Mouse (Mus musculus): Measurements from ENCODE around the gene Mnd1.

The Mnd1 gene

DNA sequence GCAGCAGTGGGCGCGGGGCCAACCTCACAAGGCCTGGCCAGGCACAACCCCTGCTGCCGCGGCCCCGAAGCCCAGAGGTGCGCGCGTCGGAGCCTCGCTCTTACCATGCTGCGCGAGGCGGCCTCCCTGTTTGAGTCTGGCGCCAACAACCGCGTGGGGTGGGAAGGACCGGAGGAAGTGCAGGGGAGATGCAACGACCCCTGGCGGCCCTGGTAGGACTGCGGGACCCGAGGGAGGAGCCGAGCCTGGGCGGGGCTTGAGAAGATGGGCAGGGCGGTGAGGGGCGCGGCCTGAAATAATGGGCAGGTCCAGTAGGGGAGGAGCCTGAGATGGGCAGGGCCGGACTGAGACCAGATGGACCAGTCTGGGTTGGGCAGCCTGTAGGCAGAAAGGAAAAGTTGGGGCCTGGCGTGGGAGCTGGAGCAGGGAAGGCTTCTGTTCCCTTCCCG, at the start of gene Mnd1:
Gene Mnd1 (minus strand): TSS at position 229 of the 449 bp plus-strand sequence.
- peak; percentile 96 for DNase-seq (ENCODE audit: low read depth, low spot score)

DNA sequence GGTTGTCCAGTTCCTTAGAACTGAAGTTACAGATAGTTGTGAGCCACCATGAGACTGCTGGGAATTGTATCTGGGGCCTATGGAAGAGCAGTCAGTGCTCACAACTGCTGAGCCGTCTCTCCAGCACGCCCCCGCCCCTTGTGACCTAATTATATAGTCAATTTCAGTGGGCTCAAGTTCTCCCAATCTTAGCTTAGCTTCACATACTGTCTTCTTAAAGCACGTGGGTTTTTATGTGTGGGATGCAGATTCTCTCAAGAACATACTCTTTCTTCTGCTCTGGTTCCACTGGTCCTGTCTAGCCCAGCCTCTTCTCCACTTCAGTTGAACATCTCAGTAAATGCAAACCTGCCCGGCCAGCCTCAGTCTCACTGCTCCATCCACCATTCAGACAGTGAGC, 49.1 kb upstream of the Mnd1 start:
- DNase-seq (ENCODE audit: low read depth, low spot score): no peak

DNA sequence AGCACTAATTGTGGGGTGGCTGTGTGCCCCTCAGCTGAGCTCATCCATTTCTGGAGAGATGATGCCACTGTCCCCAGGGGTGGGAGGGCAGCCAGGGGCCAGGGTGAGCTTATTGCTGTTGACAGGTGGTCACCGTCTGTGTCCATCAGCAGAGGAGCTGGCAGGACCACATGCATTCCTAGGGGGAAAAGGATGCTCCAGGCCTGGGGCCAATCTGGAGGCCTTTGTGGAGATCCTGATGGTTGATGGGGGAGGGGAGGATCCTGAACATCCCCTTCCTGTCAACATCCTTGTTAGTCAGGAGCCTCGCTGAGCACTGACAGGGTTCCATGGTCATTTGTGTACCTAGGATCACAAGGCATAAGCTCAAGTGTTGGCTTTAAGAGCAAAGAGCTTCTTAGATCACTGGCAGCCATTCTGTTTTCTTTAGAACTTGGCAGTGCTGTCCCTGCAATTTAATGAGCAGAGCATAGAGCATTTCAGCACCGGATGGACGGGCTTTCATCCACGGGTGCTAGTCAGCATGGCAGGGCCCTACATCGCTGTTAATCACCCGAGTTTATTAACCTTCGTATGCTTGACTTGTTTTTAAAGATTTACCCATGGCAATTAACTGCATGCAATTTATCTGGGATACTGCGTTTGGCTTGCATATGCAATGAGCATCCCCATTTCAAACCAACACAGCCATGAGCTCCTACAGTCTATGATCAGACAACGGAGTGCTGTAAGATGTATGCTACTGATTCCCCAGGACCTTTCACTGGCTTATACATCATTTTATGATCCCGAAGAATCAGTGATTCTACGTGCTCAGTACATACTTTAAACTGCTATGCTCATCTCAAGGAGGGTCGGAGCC, 45.2 kb upstream of the Mnd1 start:
- no peak for DNase-seq (ENCODE audit: low read depth, low spot score)

DNA sequence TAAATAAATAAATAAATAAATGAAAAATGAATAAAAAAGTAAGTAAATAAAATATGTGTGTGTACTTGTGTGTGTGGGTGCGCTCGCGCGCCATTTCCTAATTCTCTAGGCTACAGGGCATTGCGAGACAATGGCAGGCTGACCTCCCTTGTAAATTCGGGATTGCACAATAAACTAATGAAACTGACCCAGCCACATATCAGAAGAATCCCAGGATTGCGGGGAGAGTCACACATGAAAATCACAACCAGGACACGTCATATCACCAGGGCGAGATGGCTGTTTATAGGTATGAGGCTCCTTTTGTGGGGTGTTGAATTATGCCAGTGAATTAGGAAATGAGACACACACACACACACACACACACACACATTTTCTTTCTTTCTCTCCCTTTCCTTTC, 43.9 kb upstream of the Mnd1 start:
- no peak for DNase-seq (ENCODE audit: low read depth, low spot score)

DNA sequence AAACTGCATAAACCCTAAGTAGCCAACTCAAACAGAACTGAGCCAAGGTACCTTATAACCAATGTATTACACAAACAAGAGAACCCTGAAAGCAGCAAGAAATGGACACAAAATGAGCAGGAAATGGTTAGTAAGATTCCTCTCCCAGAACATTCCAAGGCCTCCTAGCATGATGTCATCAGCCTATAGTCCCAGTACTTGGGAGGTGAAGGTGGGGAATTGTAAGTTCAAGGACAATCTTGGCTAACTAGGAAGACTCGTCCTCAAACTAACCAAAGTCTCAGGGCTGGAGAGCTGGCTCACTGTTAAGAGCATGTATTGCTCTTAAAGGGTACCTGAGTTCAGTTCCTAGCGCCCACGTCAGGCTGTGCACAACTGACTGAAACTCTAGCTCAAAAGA, 42.6 kb upstream of the Mnd1 start:
- peak; percentile 51 for DNase-seq (ENCODE audit: low read depth, low spot score)

DNA sequence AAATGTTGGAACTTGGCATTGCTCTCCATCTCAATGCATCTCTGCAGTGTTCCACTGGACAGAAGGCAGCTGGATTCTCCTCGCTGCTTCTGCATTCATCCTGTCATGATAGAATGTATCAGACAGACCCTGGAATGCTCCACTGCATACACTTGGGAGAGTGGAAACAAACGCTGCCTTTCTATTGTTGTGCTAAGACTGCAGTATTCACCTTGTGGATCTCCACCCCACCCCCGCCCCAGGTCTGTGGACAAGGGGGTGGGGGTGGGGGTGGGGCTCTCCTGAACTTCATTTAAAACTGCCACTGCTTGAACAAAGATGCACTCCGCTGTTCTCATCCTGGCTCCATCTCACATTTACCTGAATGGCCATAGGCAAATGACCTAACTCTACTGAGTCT, 38.3 kb upstream of the Mnd1 start:
- peak; percentile 91 for DNase-seq (ENCODE audit: low read depth, low spot score)

DNA sequence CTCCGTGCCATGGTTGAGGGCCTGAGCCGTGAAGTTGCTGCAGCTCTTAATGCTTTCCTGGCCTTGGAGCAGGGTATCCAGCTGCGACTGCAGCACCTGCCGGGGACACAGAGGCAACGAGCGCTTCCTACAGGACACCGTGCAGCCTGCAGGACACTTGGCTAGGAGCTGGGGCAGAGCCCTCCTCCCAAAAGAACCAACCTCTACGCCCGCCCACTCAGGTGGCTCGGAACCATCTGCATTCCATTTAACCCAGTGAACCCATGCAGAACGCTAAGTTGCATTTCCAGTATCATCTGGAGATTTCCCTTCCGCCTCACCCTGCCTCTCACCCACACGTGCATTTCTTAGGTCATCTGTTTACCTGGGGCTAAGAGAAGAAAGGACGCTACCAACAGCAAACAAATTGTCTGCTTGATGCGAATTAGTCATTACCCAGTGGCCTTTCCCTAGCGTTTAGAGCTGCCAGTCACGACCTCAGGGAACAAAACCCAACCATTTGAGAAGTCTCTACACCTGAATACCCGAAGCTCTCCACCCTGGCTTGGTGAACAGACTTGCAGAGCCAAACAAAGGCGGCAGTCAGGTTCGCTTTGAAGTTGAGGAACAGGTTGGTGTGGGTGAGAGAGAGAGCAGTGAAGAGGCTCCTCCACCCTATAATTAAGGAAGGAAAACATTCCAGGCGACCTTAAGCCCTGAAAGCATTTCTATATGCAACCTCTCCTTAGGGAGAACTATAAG, 35.7 kb upstream of the Mnd1 start:
- DNase-seq (ENCODE audit: low read depth, low spot score): peak; percentile 91

DNA sequence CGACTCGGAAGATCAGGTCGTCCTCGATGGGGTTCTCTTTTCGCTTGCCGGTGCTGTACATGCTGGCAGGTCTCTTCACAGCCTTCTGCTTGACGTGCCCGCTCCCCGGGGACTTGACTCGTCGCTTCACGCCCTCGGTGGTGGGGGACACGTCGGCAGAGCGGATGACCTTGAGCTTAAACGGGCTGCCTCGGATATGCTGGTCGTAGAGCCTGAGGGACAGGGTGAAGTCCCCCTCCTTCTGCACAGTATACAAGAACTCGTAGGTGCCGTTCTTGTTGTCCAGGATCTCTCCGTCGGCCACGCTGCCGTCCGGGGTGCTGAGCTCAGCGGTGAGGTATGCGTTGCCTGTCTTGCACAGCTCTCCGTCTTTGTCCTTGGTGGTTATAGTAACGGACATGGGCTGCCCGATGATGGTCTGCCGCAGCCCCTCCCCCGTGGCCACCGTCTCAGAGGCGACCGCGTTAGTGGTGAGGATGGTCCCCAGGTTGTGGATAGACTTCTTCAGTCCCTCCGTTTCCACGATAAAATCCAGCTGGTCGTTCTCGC, 35.0 kb upstream of the Mnd1 start:
- DNase-seq (ENCODE audit: low read depth, low spot score): no peak

DNA sequence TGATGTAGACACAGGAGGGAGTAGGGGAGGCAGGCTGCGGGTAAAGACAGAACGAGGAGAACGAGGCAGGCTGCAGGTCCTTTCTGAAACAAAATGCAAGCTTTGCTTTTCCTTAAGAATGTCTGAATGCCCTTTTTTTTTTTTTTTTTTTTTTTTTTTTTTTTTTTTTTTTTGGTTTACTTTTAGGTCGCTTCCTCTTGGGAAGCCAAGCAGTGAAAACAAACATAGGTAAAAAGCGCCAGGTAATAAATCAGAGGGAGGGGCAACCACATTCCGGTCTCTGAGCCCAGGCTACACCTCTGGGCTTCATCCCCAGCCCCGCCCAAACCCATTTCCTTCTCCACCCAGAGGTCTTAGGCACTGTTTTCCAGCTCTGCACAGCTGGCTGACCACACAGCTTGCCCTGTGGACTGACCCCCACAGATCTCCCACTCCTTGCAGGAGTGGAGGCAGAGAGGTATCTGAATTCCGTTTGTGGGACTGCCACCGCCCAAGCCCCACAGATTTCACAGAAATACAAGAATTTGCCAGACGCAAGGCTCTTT, 34.1 kb upstream of the Mnd1 start:
- peak; percentile 60 for DNase-seq (ENCODE audit: low read depth, low spot score)

DNA sequence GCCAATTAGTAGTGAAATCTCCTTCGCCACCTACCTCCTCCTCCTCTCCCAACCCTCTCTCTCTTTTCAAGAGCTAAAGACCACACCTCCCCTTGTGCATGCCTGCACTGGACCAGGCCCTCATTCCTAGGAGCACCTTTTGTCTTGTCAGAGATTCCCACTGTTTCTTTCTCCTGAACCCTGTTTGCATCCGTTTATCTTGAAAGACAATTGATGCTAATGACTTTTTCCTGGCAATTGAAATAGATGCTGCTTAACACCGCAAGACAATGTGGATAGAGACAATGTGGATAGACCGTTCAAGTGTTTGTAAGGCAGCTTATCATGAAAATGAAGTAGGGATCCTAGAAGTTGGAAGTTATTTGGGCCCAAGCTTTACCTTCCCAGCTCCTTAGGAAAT, 26.1 kb upstream of the Mnd1 start:
- DNase-seq (ENCODE audit: low read depth, low spot score): peak; percentile 97

DNA sequence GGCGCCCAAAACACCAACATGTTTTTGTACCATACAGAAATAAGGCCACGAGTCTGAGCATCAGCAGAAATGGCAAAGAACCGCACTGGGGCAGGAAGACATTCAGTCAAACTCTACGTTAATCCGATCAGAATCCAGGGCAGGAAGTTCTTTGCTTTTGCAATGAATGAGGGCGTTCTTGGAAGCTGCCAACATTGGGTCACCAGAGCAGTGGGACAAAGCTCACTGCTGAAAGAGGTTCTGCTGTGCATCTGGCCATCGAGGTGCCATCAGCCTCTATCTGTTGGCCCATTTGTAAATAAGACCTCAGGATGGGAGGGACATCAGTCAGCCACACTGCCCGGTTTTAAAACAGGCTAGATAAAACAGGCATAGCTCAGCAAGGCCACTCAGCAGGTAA, 25.5 kb upstream of the Mnd1 start:
- DNase-seq (ENCODE audit: low read depth, low spot score): no peak

DNA sequence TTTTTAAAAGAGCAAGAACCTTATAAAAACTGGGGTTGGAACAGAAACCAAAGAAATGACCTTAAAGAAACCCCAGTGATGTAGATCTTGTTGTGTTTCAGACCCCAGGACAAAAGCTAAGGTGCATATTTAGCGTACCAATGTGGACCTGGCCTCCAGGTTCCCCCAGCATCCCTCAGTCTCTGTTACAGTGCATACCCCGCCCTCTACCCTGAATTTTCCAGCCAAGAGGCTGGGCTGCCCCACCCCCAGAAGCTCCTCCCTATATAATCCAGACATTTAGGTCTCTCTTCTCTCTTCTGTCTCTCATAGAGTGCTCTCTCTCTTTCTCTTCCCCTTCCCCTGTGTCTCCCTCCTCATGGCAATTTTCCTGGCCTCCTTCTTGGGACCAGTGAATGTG, 24.7 kb upstream of the Mnd1 start:
- DNase-seq (ENCODE audit: low read depth, low spot score): peak; percentile 44

DNA sequence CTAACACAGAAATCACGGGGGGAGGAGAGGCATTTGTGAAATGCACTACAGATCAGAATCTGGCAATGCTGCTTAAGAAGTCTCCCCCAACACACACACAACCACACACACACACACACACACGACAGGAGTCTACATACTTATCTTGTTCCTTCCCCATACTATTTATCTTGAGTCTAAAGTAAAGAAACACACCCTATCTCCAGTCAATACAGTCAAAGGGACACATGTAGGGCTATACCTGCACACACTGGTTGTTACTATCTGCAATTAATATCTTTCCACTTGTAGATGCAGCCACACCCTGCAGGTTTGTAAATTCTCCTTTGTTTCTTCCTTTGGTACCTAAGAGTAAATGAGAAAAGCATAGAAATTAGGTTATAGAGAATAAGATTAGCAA, 22.2 kb upstream of the Mnd1 start:
- DNase-seq (ENCODE audit: low read depth, low spot score): no peak

DNA sequence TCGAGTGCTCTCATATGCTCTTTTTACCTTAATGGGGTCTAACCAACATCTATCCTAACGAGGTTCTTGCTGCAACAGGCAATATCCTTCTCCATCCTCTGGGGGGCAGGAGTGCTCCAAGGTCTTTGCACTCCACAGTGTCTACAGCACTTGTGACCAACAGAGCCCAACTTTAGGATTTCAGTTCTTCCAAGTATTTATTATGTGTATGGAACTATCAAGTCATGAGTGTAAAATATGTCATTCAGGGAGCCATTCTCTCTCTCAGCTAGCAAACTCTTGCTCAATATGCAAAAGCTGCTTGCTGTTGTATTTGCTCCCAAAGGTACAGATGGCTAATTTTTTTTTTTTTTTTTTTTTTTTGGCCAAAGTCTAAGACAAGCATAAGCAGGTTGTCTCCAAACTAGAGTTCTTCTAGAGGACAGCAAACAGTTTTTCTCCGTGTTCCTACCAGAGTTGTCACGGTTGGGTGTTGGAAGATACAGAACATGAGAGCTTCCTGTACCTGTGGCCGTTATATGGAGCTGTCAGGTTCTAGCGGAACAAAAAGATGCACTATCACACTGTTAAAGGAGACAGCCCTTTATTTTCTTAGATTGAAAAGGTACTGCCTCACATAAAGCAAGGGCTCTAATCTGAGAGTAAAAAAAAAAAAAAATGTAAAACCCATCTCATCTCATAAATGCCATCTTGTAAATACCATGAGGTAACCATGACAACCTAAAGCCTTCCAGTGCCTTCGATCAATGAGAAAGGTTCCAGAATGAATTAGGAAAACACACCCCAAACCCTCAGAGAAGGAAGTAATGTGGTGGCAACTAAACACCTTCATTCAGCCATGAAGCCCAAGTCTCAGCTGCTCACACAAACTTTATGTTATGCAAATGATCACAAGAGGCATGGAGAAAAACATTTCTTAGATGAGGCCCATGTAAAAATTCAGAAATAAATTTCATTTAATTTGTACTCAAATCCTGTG, 20.0 kb upstream of the Mnd1 start:
- DNase-seq (ENCODE audit: low read depth, low spot score): peak; percentile 86

DNA sequence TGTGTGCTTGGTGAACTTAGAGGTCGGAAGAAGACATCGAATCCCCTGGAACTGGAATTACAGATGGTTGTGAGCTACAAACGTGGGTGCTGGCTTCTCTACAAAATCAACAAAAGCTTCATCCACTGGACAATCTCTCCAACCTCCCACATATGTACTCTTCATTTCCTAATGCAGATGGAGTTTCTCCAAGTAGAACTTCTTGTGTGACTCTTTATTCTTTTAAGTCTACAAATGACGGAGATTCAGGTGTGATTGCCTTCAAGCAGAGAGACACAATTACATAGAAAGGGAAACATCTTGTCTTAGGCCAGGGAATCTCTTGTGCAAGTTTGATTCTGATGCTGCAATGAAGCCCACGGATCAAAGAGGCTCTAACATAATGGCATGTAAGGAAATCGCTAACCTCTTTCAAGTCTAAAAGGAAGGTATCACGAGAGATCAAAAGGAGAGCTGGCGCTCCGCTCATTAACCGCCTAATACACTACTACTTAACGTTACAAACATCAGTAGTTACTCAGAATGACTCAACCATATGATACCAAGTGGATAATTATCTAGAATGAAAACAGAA, 18.1 kb upstream of the Mnd1 start, which contains the start of gene Gm6525:
Gene Gm6525 (plus strand): TSS at position 524 of the 574 bp plus-strand sequence.
- no peak for DNase-seq (ENCODE audit: low read depth, low spot score)

DNA sequence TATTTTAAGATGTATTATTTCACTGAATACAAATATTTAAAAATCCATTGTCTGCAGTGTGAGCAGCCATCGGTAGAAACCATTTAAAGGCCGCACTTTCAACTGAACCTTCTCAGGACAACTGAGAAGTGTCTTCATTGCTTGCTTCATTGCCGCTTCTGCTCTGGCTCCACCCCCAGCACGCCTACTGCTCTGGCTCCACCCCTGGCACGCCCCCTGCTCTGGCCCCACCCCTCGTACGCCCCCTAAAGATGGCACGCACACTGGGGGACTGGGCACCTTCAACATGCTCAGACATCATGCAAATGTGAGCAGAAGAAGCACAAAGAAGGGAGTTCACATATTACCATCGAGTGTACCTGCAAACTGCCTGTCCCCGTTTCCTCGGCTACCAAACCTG, 16.8 kb upstream of the Mnd1 start:
- DNase-seq (ENCODE audit: low read depth, low spot score): peak; percentile 61

DNA sequence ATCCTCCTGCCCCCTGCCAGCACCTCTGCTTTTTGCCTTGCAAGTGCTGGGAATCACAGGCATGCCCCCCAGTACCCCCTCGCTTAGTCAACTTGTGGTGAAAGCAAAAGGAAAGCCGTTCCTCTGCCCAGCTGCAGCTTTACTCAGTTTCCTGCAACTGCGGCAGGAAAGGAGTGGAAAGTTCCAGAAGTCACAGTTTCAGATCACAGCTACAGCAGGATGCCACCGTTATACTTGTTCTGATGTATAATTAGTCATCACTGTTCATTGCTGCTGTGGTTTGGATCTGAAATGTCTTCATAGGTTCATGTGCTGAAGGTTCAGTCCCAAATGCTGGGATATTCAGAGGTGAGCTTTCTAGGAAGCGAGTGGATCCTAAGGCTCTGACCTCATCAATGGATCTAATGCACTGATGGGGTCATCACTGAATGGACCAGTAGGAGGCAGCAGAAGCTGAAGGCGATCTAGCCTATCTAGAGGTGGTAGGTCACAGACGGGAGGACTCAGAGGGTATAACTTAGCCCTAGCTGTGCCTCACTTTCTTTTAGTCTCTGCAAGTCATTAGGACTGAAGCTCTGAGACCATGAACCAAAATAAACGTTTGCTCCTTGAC, 13.9 kb upstream of the Mnd1 start:
- DNase-seq (ENCODE audit: low read depth, low spot score): peak; percentile 70

DNA sequence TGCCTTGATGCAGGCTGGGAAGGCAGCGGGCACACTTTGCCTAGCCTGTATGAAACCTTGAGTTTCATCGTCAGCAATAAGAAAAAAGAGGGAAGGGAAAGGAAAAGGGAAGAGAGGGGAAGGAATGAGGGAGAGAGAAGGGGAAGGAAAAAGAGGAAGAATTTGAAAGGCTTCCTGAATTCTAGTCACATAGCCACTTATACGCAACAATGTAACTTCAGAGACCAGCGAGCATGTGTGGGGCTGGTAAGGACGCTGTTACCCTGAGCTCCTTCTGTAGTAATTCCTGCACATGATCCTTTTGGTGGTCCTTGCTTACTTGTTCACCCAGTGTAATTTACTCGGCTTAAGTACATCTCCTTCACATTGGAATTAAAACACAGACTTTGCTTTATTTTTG, 13.4 kb upstream of the Mnd1 start:
- DNase-seq (ENCODE audit: low read depth, low spot score): no peak

DNA sequence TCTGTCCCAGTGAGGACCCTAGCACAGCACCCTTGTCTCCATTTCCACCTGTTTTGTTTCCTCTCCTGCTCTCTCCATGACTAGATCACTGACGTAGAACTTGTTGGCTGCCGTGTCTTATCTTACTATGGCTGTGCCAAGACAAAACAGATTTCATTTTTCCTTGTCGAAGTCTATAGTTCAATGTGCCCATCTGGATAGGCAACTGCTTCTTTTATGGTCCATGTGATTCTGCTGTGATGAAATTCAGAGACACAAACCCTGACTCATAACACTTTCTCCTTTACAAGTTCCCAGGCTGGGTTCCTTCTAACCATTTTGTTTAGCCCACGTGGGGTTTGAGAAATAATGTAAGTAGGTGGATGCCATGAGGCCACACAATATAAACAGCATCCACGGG, 10.5 kb upstream of the Mnd1 start:
- no peak for DNase-seq (ENCODE audit: low read depth, low spot score)

DNA sequence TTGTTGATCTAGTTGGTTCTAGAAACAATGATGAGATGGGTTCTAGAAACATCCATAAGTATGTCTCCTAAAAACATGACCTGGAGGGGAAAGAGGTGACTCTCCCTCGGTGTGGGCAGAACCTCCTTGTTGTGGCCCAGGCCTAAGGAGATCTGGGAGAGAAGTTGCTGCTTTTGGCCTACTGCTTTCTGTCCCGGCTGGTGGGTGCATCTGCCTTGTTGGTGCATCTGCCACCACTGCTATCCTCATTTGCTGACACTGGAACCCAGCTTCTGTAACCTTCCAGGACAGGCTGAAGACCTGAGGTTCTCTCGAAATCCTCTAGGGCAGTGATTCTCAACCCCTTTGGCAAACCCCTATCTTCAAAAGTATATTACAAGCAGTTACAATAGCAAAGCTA, 9.8 kb upstream of the Mnd1 start:
- DNase-seq (ENCODE audit: low read depth, low spot score): no peak
